In genomic region chr12:91588670-91589541, GRCm38 (mm10) we compare ENCODE assay signal across 8 mouse cellular contexts. TPM values are rescaled to one million over a fixed set of nuclear protein-coding genes. Genes with fewer than 3 reads are reported as not detected.
DNase-seq lines count a peak whose midpoint lies in the region; ATAC-seq lines count a peak whose summit lies in the region.

No protein-coding gene starts in this region.

- peaks cover 21% of the 10 kb centered on the region for H3K4me1 ChIP-seq in hindbrain, embryonic 15.5 days (replicated peaks)
- H3K4me1 ChIP-seq in midbrain, embryonic 11.5 days (ENCODE audit: control insufficient read depth, insufficient read depth, low read length), result peaks cover 19% of the 10 kb centered on the region

- H3K36me3 ChIP-seq in hindbrain, embryonic 15.5 days, result peaks cover 9% of the 10 kb centered on the region
- H3K36me3 ChIP-seq in midbrain, embryonic 11.5 days (ENCODE audit: control insufficient read depth, insufficient read depth, low read length), result peaks cover 3% of the 10 kb centered on the region

- H3K27ac ChIP-seq in hindbrain, embryonic 15.5 days (replicated peaks), result peak overlapping the region; percentile 100
- peak overlapping the region; percentile 99 for H3K27ac ChIP-seq in midbrain, embryonic 11.5 days (ENCODE audit: low read depth, low read length)

- H3K27me3 ChIP-seq in hindbrain, embryonic 15.5 days, result no peaks in the 10 kb centered on the region
- no peaks in the 10 kb centered on the region for H3K27me3 ChIP-seq in midbrain, embryonic 11.5 days (ENCODE audit: control insufficient read depth, insufficient read depth, low read length)

- H3K4me3 ChIP-seq in hindbrain, embryonic 15.5 days, result peak overlapping the region; percentile 73
- peak overlapping the region; percentile 97 for H3K4me3 ChIP-seq in midbrain, embryonic 11.5 days (ENCODE audit: low read depth, low read length)

- intact Hi-C loops in left cerebral cortex, postnatal 25 days (cut with DNase I), result no loop called here

- peak; percentile 71 for DNase-seq in cerebellum, adult 8-10 months
- DNase-seq in frontal cortex, postnatal 36 days (ENCODE audit: low spot score in 2 of 2), result peak; percentile 36 to 42
- DNase-seq in left cerebral cortex, postnatal 25 days (ENCODE audit: low spot score in 2 of 2), result peak; percentile 35 to 37
- peak; percentile 89 for DNase-seq in midbrain, embryonic 11.5 days (ENCODE audit: low spot score, missing footprints)
- peak; percentile 54 for DNase-seq in spleen, adult 12 weeks (ENCODE audit: low spot score)

- no peaks in the 10 kb centered on the region for H3K9me3 ChIP-seq in hindbrain, embryonic 15.5 days
- H3K9me3 ChIP-seq in midbrain, embryonic 11.5 days (ENCODE audit: control insufficient read depth, low read length), result no peaks in the 10 kb centered on the region; the same call in 1 of the 2 replicates

- peak; percentile 3 for ATAC-seq in activated CD4-positive, CD25-positive, alpha-beta regulatory T cell, adult 4 months
- 0 out of 2 replicates have a peak, but pooled peaks have one; percentile 1 for ATAC-seq in hindbrain, embryonic 15.5 days (ENCODE audit: low FRiP score, low read depth)
- ATAC-seq in midbrain, embryonic 11.5 days (ENCODE audit: low FRiP score), result peak; percentile 4; the same call in 1 of the 2 replicates
- no peak for ATAC-seq in megakaryocyte-erythroid progenitor cell, adult 5-6 weeks (replicated peaks; ENCODE audit: low FRiP score, low TSS enrichment, poor library complexity, severe bottlenecking)

- WGBS in hindbrain, embryonic 15.5 days, result under 1% methylated on average over 61 of the region's 83 CpGs
- under 1% methylated on average over 64 of the region's 83 CpGs for WGBS in midbrain, embryonic 11.5 days

- H3K4me2 ChIP-seq in hindbrain, embryonic 15.5 days, result peak overlapping the region; percentile 68
- peak overlapping the region; percentile 54; the same call in 1 of the 2 replicates for H3K4me2 ChIP-seq in midbrain, embryonic 11.5 days

- H3K9ac ChIP-seq in hindbrain, embryonic 15.5 days, result peak overlapping the region; percentile 99
- H3K9ac ChIP-seq in midbrain, embryonic 11.5 days (ENCODE audit: low read length), result peak overlapping the region; percentile 100

RNA-seq across cellular contexts. Expression of gene Gtf2a1, which starts 1.4 kb away (rescaled TPM):
- 10 to 100 TPM; 61.4 to 66.8 TPM for polyA plus RNA-seq in activated CD4-positive, CD25-positive, alpha-beta regulatory T cell, adult 4 months (2017; shearing (Covaris generic))
- 55.2 and 57.8 TPM in 2 replicates for polyA plus RNA-seq in hindbrain, embryonic 15.5 days (2015; fragmentation: Nextera tagmentation; extraction: Ambion mirVana)
- 10 to 100 TPM; 51.5 to 51.8 TPM for total RNA-seq in left cerebral cortex, postnatal 25 days (2021)
- polyA plus RNA-seq in midbrain, embryonic 11.5 days (2014; fragmentation: Nextera tagmentation; extraction: Ambion mirVana), result 58.2 and 61.1 TPM in 2 replicates
- total RNA-seq in megakaryocyte-erythroid progenitor cell, adult 5-6 weeks (2014; fragmentation: Nextera tagmentation), result 25.7 and 31.3 TPM in 2 replicates
- total RNA-seq in megakaryocyte-erythroid progenitor cell, adult 5-6 weeks (2017), result 33.8 and 36.1 TPM in 2 replicates

Comparison
In these comparisons a context has a peak if more than half of its experiments do, and no peak if none do; other contexts are left out.
1. DNase-seq: peak in every context shown above with its lines; median percentile 89 in midbrain, embryonic 11.5 days; 71 in cerebellum, adult 8-10 months; 54 in spleen, adult 12 weeks; 39 in frontal cortex, postnatal 36 days; 36 in left cerebral cortex, postnatal 25 days.